In the genomic region with DNA sequence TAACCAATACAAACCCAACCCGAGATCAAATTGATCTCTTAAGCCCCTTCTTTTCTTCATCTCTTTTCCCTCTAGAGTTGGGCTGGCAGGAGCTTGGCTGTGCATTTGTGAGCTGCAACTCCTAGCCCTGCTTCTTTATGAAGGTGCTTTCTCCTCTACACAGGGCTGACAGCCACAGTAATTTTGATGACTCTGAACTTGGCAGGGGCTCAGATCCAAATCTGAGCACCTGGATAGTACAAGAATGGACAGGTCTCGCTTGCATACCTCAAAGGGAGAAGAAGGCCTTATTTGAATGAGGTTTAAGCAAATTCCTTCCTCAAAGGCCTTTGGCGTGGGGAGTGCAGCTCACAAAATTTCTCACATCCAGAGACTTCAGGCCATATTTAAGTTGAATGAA, we compare ENCODE assay signal across 14 mouse cellular contexts.
DNase-seq lines count a peak whose midpoint lies in the region; ATAC-seq and TF ChIP-seq lines count a peak whose summit lies in the region.
"Had no signal": no experiment of that assay in that cellular context is flagged by ENCODE, and none has a peak within 500 bp of the region (broad histone marks: within the 10 kb centered on the region; RNA-seq: fewer than 3 reads in every experiment).

No protein-coding gene starts in this region.

- H3K9ac ChIP-seq in heart, embryonic 11.5 days (ENCODE audit: low read depth, low read length) = no peak overlapping the region
- H3K9ac ChIP-seq in lung, postnatal 0 days (replicated peaks; ENCODE audit: low read depth) = no peak overlapping the region
- no peak overlapping the region for H3K9ac ChIP-seq in embryonic facial prominence, embryonic 14.5 days (ENCODE audit: low read depth, low read length)
- no peak overlapping the region for H3K9ac ChIP-seq in midbrain, embryonic 13.5 days (replicated peaks)
- H3K9ac ChIP-seq: liver, embryonic 14.5 days had no signal

- no peaks in the 10 kb centered on the region for H3K36me3 ChIP-seq in heart, embryonic 11.5 days (ENCODE audit: control insufficient read depth, insufficient read depth, low read length)
- H3K36me3 ChIP-seq in lung, postnatal 0 days (ENCODE audit: insufficient read depth, low read length) = no peaks in the 10 kb centered on the region
- H3K36me3 ChIP-seq in embryonic facial prominence, embryonic 14.5 days (ENCODE audit: control insufficient read depth, insufficient read depth, low read length) = no peaks in the 10 kb centered on the region
- no peaks in the 10 kb centered on the region for H3K36me3 ChIP-seq in midbrain, embryonic 13.5 days
- H3K36me3 ChIP-seq: G1E had no signal

- WGBS in heart, embryonic 11.5 days (ENCODE audit: insufficient replicate concordance) = 89% methylated on average over 3 of the region's 3 CpGs
- WGBS in lung, postnatal 0 days = 82% methylated on average over 3 of the region's 3 CpGs
- 65% methylated on average over 3 of the region's 3 CpGs for WGBS in embryonic facial prominence, embryonic 14.5 days
- 62% methylated on average over 3 of the region's 3 CpGs for WGBS in midbrain, embryonic 13.5 days

- DNase-seq in heart, adult 11 months = peak; percentile 74
- DNase-seq in lung, postnatal 0 days (ENCODE audit: low spot score) = no peak
- DNase-seq in lung, postnatal 25 days (ENCODE audit: low spot score) = no peak
- peak; percentile 74 for DNase-seq in embryonic facial prominence, embryonic 14.5 days (ENCODE audit: low spot score)
- no peak for DNase-seq in thymus, postnatal 10 days (ENCODE audit: low spot score in 2 of 2)
- DNase-seq: kidney, postnatal 10 days; left cerebral cortex, postnatal 4 days; midbrain, embryonic 14.5 days; thymus, postnatal 25 days had no signal

- no peaks in the 10 kb centered on the region for H3K27me3 ChIP-seq in heart, embryonic 11.5 days (ENCODE audit: control insufficient read depth, insufficient read depth, low read length)
- H3K27me3 ChIP-seq in lung, postnatal 0 days (replicated peaks; ENCODE audit: insufficient read depth, low read length) = no peaks in the 10 kb centered on the region
- no peaks in the 10 kb centered on the region for H3K27me3 ChIP-seq in embryonic facial prominence, embryonic 14.5 days (replicated peaks; ENCODE audit: control insufficient read depth, insufficient read depth, low read length)
- H3K27me3 ChIP-seq in midbrain, embryonic 13.5 days = no peaks in the 10 kb centered on the region

- no peak for TF ChIP-seq EP300 in lung, postnatal 0 days (IDR thresholded peaks at IDR 0.05)

- no peak overlapping the region for H3K27ac ChIP-seq in heart, embryonic 11.5 days (ENCODE audit: low read depth, low read length)
- 0 out of 2 replicates have a peak overlapping the region, but pooled peaks have one; percentile 23 for H3K27ac ChIP-seq in lung, postnatal 0 days (ENCODE audit: low read length)
- H3K27ac ChIP-seq in embryonic facial prominence, embryonic 14.5 days (replicated peaks; ENCODE audit: low read depth, low read length) = peak overlapping the region; percentile 44; the same call in 1 of the 2 replicates
- H3K27ac ChIP-seq in midbrain, embryonic 13.5 days = no peak overlapping the region
- H3K27ac ChIP-seq: liver, embryonic 14.5 days had no signal

- no peak for ATAC-seq in heart, embryonic 11.5 days (replicated peaks; ENCODE audit: insufficient number of reproducible peaks, low FRiP score, low TSS enrichment)
- ATAC-seq in lung, postnatal 0 days = no peak
- peak; percentile 84 for ATAC-seq in embryonic facial prominence, embryonic 14.5 days (ENCODE audit: low read depth)
- no peak for ATAC-seq in midbrain, embryonic 13.5 days
- ATAC-seq: inflammation-experienced regulatory T-cells, adult 6 months had no signal

- no peak overlapping the region for H3K4me3 ChIP-seq in heart, embryonic 11.5 days (ENCODE audit: low read depth, low read length)
- H3K4me3 ChIP-seq in lung, postnatal 0 days (ENCODE audit: low read depth, low read length) = no peak overlapping the region
- no peak overlapping the region for H3K4me3 ChIP-seq in embryonic facial prominence, embryonic 14.5 days (ENCODE audit: low read depth, low read length)
- no peak overlapping the region for H3K4me3 ChIP-seq in midbrain, embryonic 13.5 days (replicated peaks)

- TF ChIP-seq CTCF in lung, postnatal 0 days (IDR thresholded peaks at IDR 0.05) = no peak

- 0 out of 2 replicates have a peak, but pooled peaks cover 4% of the 10 kb centered on the region for H3K4me1 ChIP-seq in heart, embryonic 11.5 days (ENCODE audit: control insufficient read depth, insufficient read depth, low read length)
- H3K4me1 ChIP-seq in lung, postnatal 0 days (ENCODE audit: insufficient read depth, low read depth, low read length) = no peaks in the 10 kb centered on the region
- no peaks in the 10 kb centered on the region for H3K4me1 ChIP-seq in embryonic facial prominence, embryonic 14.5 days (ENCODE audit: control insufficient read depth, insufficient read depth, low read length)
- peaks cover 12% of the 10 kb centered on the region for H3K4me1 ChIP-seq in midbrain, embryonic 13.5 days (replicated peaks)

- no peak overlapping the region for H3K4me2 ChIP-seq in heart, embryonic 11.5 days
- H3K4me2 ChIP-seq in lung, postnatal 0 days (replicated peaks; ENCODE audit: low read depth, low read length) = no peak overlapping the region; the same call in 1 of the 2 replicates
- no peak overlapping the region for H3K4me2 ChIP-seq in embryonic facial prominence, embryonic 14.5 days (ENCODE audit: low read depth, low read length)
- H3K4me2 ChIP-seq in midbrain, embryonic 13.5 days (replicated peaks) = no peak overlapping the region

- no peaks in the 10 kb centered on the region for H3K9me3 ChIP-seq in heart, embryonic 11.5 days (replicated peaks; ENCODE audit: control insufficient read depth, low read length)
- H3K9me3 ChIP-seq in lung, postnatal 0 days (ENCODE audit: low read length) = no peaks in the 10 kb centered on the region
- H3K9me3 ChIP-seq in embryonic facial prominence, embryonic 14.5 days (ENCODE audit: control insufficient read depth, low read length) = no peaks in the 10 kb centered on the region
- H3K9me3 ChIP-seq in midbrain, embryonic 13.5 days = no peaks in the 10 kb centered on the region
- H3K9me3 ChIP-seq: G1E had no signal

Comparison
In these comparisons a context has a peak if more than half of its experiments do, and no peak if none do; other contexts are left out.
1. DNase-seq: peak in heart, adult 11 months (single experiment) and embryonic facial prominence, embryonic 14.5 days (single experiment); none in lung, postnatal 0 days (single experiment), lung, postnatal 25 days (single experiment) and thymus, postnatal 10 days (0 of 2).
2. H3K27ac ChIP-seq: peak in lung, postnatal 0 days (single experiment) and embryonic facial prominence, embryonic 14.5 days (single experiment); none in heart, embryonic 11.5 days (single experiment) and midbrain, embryonic 13.5 days (single experiment).